In genomic region chr2:52632880-52633279, GRCm38 (mm10) we compare ENCODE assay signal across 9 mouse cellular contexts. TPM values are rescaled to one million over a fixed set of nuclear protein-coding genes. Genes with fewer than 3 reads are reported as not detected.
DNase-seq lines count a peak whose midpoint lies in the region; ATAC-seq and TF ChIP-seq lines count a peak whose summit lies in the region.
"Had no signal": no experiment of that assay in that cellular context is flagged by ENCODE, and none has a peak within 500 bp of the region (broad histone marks: within the 10 kb centered on the region; RNA-seq: fewer than 3 reads in every experiment).

No protein-coding gene starts in this region.

- 13% methylated on average over 7 of the region's 7 CpGs for WGBS in bone marrow, adult 2 months

- peak; percentile 8 for DNase-seq in G1E (ENCODE audit: low spot score)
- peak; percentile 82 for DNase-seq in heart, postnatal 4 days
- DNase-seq in layer of hippocampus, adult 2 months (ENCODE audit: low spot score in 2 of 2), result peak; percentile 61 to 82
- DNase-seq in lung, postnatal 14 days, result peak; percentile 76
- DNase-seq in retina, postnatal 1 day, result peak; percentile 77

- no peaks in the 10 kb centered on the region for H3K36me3 ChIP-seq in G1E (replicated peaks)
- H3K36me3 ChIP-seq: heart, embryonic 15.5 days had no signal

- TF ChIP-seq CTCF in G1E (IDR thresholded peaks at IDR 0.05; ENCODE audit: low read depth, low read length), result peak; percentile 35
- TF ChIP-seq CTCF in bone marrow, adult 2 months (IDR thresholded peaks at IDR 0.05; ENCODE audit: control insufficient read depth, insufficient read depth, low read length), result peak; percentile 50
- TF ChIP-seq CTCF in embryonic fibroblast, embryonic 13.5 days (IDR thresholded peaks at IDR 0.05; ENCODE audit: borderline replicate concordance, insufficient read depth, low read length), result 0 out of 2 replicates have a peak, but pooled peaks have one; percentile 21
- TF ChIP-seq CTCF in layer of hippocampus, adult 2 months (conservative IDR thresholded peaks at IDR 0.05), result peak; percentile 96

- no peaks in the 10 kb centered on the region for H3K4me1 ChIP-seq in G1E (ENCODE audit: insufficient read depth, low read depth, low read length)
- H3K4me1 ChIP-seq in bone marrow, adult 2 months (ENCODE audit: control insufficient read depth, insufficient read depth, low read length), result no peaks in the 10 kb centered on the region; the same call in 1 of the 2 replicates
- H3K4me1 ChIP-seq in embryonic fibroblast, embryonic 13.5 days (ENCODE audit: control insufficient read depth, insufficient read depth, low read length), result no peaks in the 10 kb centered on the region

- no peak overlapping the region for H3K4me3 ChIP-seq in G1E (ENCODE audit: low read depth, low read length)
- no peak overlapping the region for H3K4me3 ChIP-seq in bone marrow, adult 2 months (replicated peaks; ENCODE audit: control insufficient read depth, low read depth, low read length)
- no peak overlapping the region for H3K4me3 ChIP-seq in embryonic fibroblast, embryonic 13.5 days (ENCODE audit: insufficient read depth, low read length)
- no peak overlapping the region for H3K4me3 ChIP-seq in layer of hippocampus, adult 2 months
- H3K4me3 ChIP-seq: heart, embryonic 15.5 days had no signal

- no peak for ATAC-seq in G1E (ENCODE audit: extremely low read depth, insufficient number of reproducible peaks, low FRiP score, poor library complexity, severe bottlenecking)
- no peak for ATAC-seq in monocyte, adult 5-6 weeks (replicated peaks; ENCODE audit: insufficient number of reproducible peaks, low FRiP score, low TSS enrichment, poor library complexity, severe bottlenecking)

- H3K9me3 ChIP-seq in G1E (replicated peaks), result no peaks in the 10 kb centered on the region
- H3K9me3 ChIP-seq: heart, embryonic 15.5 days had no signal

- no peak overlapping the region for H3K27ac ChIP-seq in bone marrow, adult 2 months (ENCODE audit: control insufficient read depth, insufficient read depth, low read depth, low read length, poor library complexity)
- no peak overlapping the region for H3K27ac ChIP-seq in embryonic fibroblast, embryonic 13.5 days (ENCODE audit: insufficient read depth, low read length)
- H3K27ac ChIP-seq in layer of hippocampus, adult 2 months, result no peak overlapping the region
- H3K27ac ChIP-seq: heart, embryonic 15.5 days had no signal

- H3K27me3 ChIP-seq in G1E (ENCODE audit: insufficient read depth, low read length), result no peaks in the 10 kb centered on the region
- H3K27me3 ChIP-seq: heart, embryonic 15.5 days had no signal

- no peak for TF ChIP-seq POLR2A in bone marrow, adult 2 months (IDR thresholded peaks at IDR 0.05; ENCODE audit: borderline replicate concordance, control insufficient read depth, low read depth, low read length)
- no peak for TF ChIP-seq POLR2A in embryonic fibroblast, embryonic 13.5 days (IDR thresholded peaks at IDR 0.05; ENCODE audit: low read depth, low read length)

RNA-seq across cellular contexts. Expression of gene Cacnb4, which starts 43.8 kb away (rescaled TPM):
- total RNA-seq in G1E (2014; fragmentation: Nextera tagmentation), result 0.15 TPM in 1 of 2 replicates, not detected in the other
- total RNA-seq in G1E (2017), result under 0.01 and 0.11 TPM in 2 replicates
- polyA plus RNA-seq in G1E (2012), result 0.01 TPM in 1 of 2 replicates, not detected in the other
- 0.45 TPM in 1 of 2 replicates, not detected in the other for polyA plus RNA-seq in bone marrow, adult 2 months (2011; ENCODE audit: insufficient read depth, insufficient read length, low replicate concordance, missing spikeins)
- 0.28 and 0.93 TPM in 2 replicates for polyA plus RNA-seq in embryonic fibroblast, embryonic 13.5 days (2011; ENCODE audit: insufficient read length, low read depth, missing spikeins)
- 1 to 10 TPM in 1 of 2 experiments, under 1 TPM in 1; 0.72 to 1.0 TPM for total RNA-seq in heart, postnatal 4 days (2021)
- 10 to 100 TPM; 69.7 to 81.2 TPM for total RNA-seq in layer of hippocampus, adult 2 months (2021)
- total RNA-seq in monocyte, adult 5-6 weeks (2017), result 0.11 to 0.19 TPM in 2 of 3 replicates, not detected in the other

Comparison
In these comparisons a context has a peak if more than half of its experiments do, and no peak if none do; other contexts are left out.
1. DNase-seq: peak in every context shown above with its lines; median percentile 82 in heart, postnatal 4 days; 77 in retina, postnatal 1 day; 76 in lung, postnatal 14 days; 72 in layer of hippocampus, adult 2 months; 8 in G1E.
2. CTCF ChIP-seq: peak in every context shown above with its lines; median percentile 96 in layer of hippocampus, adult 2 months; 50 in bone marrow, adult 2 months; 35 in G1E; 21 in embryonic fibroblast, embryonic 13.5 days.
3. RNA of gene Cacnb4, which starts 43.8 kb away (total RNA-seq): 69.7 to 81.2 TPM in layer of hippocampus, adult 2 months; 0.72 to 1.0 TPM in heart, postnatal 4 days, under 0.01 to 0.15 TPM in G1E and 0.11 to 0.19 TPM in monocyte, adult 5-6 weeks; every median in the first group is over 10 times any median in the second.